Mouse (Mus musculus): ENCODE measurements around the gene Srgap1. TPM values are rescaled to one million over a fixed set of nuclear protein-coding genes. Genes with fewer than 3 reads are reported as not detected.

The Srgap1 gene
- polyA plus RNA-seq, 1 experiment from 2014 or later = 30.7 TPM

- no peak overlapping the region for H3K4me3 ChIP-seq (replicated peaks)
- 52% methylated on average over 7 of the region's 7 CpGs for WGBS
Observed at GRCm38 (mm10) chr10:121878855-121879254, 168.3 kb downstream of the Srgap1 start.

GRCm38 (mm10) chr10:121877906-121878305 is 169.2 kb downstream of the Srgap1 start:
- H3K4me1 ChIP-seq = peaks cover 37% of the 10 kb centered on the region
- H3K9ac ChIP-seq (replicated peaks) = no peak overlapping the region
- no peaks in the 10 kb centered on the region for H3K27me3 ChIP-seq (replicated peaks)
- 80% methylated on average over 9 of the region's 9 CpGs for WGBS
- H3K9me3 ChIP-seq (replicated peaks) = no peaks in the 10 kb centered on the region
- H3K36me3 ChIP-seq = no peaks in the 10 kb centered on the region
- H3K27ac ChIP-seq (replicated peaks) = no peak overlapping the region
- no peak overlapping the region for H3K4me3 ChIP-seq (replicated peaks)
- no peak overlapping the region for H3K4me2 ChIP-seq
- no peak for ATAC-seq (ENCODE audit: low FRiP score)

More at GRCm38 (mm10) chr10:121878855-121879254, 168.3 kb downstream of the Srgap1 start:
- Histone ChIP-seq H3K9ac (replicated peaks) (no peak overlapping the region), H3K27me3 (replicated peaks) (no peaks in the 10 kb centered on the region), H3K4me2 (no peak overlapping the region), H3K27ac (replicated peaks) (no peak overlapping the region), H3K4me1 (peaks cover 30% of the 10 kb centered on the region), H3K9me3 (replicated peaks) (no peaks in the 10 kb centered on the region), H3K36me3 (no peaks in the 10 kb centered on the region)
- ATAC-seq (ENCODE audit: low FRiP score) = no peak

GRCm38 (mm10) chr10:121873063-121873489 is 174.0 kb downstream of the Srgap1 start:
- H3K27me3 ChIP-seq (replicated peaks) = no peaks in the 10 kb centered on the region
- H3K9me3 ChIP-seq (replicated peaks) = no peaks in the 10 kb centered on the region
- no peak overlapping the region for H3K4me3 ChIP-seq (replicated peaks)
- peak overlapping the region; percentile 61 for H3K27ac ChIP-seq (replicated peaks)
- H3K4me1 ChIP-seq = peaks cover 22% of the 10 kb centered on the region
- no peak for ATAC-seq (ENCODE audit: low FRiP score)
- WGBS = 23% methylated on average over 4 of the region's 4 CpGs
- H3K4me2 ChIP-seq = no peak overlapping the region
- no peak overlapping the region for H3K9ac ChIP-seq (replicated peaks)
- H3K36me3 ChIP-seq = peaks cover 16% of the 10 kb centered on the region

DNA sequence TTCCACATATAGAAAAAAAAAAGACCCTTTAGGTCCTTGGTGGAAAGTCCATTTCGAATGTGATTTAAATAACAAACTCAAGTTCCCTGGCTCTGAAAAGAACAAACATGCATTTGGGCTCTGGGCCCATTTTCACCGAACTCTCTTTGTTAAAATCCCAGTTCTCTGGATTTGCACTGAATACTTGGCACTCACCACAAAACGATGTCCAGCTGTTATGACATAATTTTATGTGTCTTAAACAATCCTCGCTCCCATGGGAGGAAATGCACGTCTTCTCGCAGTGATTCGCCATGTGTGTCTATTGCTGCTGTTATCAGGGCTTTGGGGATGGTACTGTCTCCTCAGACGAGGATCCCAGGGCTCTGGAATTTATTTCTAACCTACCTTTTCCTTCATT is 177.2 kb downstream of the Srgap1 start:
- peaks cover 28% of the 10 kb centered on the region for H3K4me1 ChIP-seq
- H3K9ac ChIP-seq (replicated peaks) = no peak overlapping the region
- WGBS = 55% methylated on average over 8 of the region's 8 CpGs
- no peaks in the 10 kb centered on the region for H3K27me3 ChIP-seq (replicated peaks)
- no peak overlapping the region for H3K4me2 ChIP-seq
- no peak for ATAC-seq (ENCODE audit: low FRiP score)
- no peak overlapping the region for H3K4me3 ChIP-seq (replicated peaks)
- no peaks in the 10 kb centered on the region for H3K9me3 ChIP-seq (replicated peaks)
- H3K27ac ChIP-seq (replicated peaks) = no peak overlapping the region
- peaks cover 16% of the 10 kb centered on the region for H3K36me3 ChIP-seq

GRCm38 (mm10) chr10:121868255-121868654 is 178.9 kb downstream of the Srgap1 start:
- no peak overlapping the region for H3K4me2 ChIP-seq
- no peak for ATAC-seq (ENCODE audit: low FRiP score)
- no peak overlapping the region for H3K27ac ChIP-seq (replicated peaks)
- H3K9me3 ChIP-seq (replicated peaks) = no peaks in the 10 kb centered on the region
- H3K27me3 ChIP-seq (replicated peaks) = no peaks in the 10 kb centered on the region
- 95% methylated on average over 3 of the region's 3 CpGs for WGBS
- no peak overlapping the region for H3K4me3 ChIP-seq (replicated peaks)
- H3K9ac ChIP-seq (replicated peaks) = no peak overlapping the region
- H3K36me3 ChIP-seq = peaks cover 16% of the 10 kb centered on the region
- H3K4me1 ChIP-seq = peaks cover 17% of the 10 kb centered on the region

DNA sequence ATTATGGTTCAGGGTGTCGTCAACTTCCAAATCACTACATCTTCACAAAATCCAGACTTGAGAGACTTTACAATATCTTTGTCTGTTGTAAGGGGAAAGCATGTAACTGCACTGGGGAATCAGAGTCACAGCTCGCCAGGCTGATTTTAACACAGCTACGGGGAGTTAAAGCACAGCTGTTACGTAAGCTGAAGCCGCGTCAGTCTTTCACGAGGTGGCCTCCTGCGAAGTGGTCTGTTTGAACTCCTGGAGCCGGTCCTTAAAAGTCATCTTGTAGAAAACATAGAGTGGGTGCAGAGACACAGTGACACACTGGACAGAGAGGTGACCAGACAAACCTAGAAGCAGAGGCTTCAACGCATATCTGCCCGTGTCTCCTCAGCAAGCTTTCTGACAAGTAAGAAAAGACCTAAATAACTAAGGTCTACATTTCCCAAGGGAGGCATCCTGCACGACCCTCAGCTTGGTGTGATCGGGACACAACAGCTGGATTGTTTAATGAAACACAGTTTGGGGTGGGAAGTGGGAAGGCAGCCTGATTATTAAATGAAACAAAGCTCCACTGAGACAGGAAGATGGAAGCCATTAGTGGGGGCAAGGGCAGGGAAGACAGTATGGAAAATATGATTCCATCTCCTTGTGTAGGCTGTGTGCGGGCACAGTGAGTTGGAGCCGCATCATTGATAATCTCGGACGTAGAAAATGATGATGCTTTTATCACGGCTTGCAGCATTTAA is 181.4 kb downstream of the Srgap1 start:
- WGBS = 52% methylated on average over 18 of the region's 18 CpGs
- Histone ChIP-seq H3K4me2 (no peak overlapping the region), H3K9ac (replicated peaks) (no peak overlapping the region), H3K9me3 (replicated peaks) (no peaks in the 10 kb centered on the region), H3K4me3 (replicated peaks) (no peak overlapping the region), H3K36me3 (peaks cover 16% of the 10 kb centered on the region), H3K4me1 (peaks cover 15% of the 10 kb centered on the region), H3K27ac (replicated peaks) (0 out of 2 replicates have a peak overlapping the region, but pooled peaks have one; percentile 6), H3K27me3 (replicated peaks) (no peaks in the 10 kb centered on the region)
- ATAC-seq (ENCODE audit: low FRiP score) = no peak

DNA sequence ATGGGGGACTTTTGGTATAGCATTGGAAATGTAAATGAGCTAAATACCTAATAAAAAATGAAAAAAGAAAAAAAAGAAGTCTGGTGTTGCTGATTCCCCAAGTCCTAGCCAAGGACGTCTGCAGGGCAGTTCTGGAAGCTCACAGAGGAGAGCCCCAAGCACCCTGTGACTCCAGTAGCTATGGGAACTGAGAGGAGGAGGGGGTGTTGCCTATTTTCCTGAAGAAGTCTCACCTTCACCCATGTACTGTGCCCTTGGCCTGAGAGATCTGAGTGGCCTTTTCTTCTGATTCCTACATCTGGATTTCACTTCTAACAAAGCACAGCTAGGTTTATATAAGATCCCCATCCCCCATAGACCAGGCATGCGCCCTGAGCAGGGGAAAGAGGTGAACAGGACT is 186.2 kb downstream of the Srgap1 start:
- no peak overlapping the region for H3K4me3 ChIP-seq (replicated peaks)
- H3K4me2 ChIP-seq = no peak overlapping the region
- H3K9ac ChIP-seq (replicated peaks) = no peak overlapping the region
- ATAC-seq (ENCODE audit: low FRiP score) = no peak
- no peaks in the 10 kb centered on the region for H3K36me3 ChIP-seq
- H3K27ac ChIP-seq (replicated peaks) = no peak overlapping the region
- H3K4me1 ChIP-seq = peaks cover 21% of the 10 kb centered on the region
- no peaks in the 10 kb centered on the region for H3K27me3 ChIP-seq (replicated peaks)
- no peaks in the 10 kb centered on the region for H3K9me3 ChIP-seq (replicated peaks)
- 56% methylated on average over 2 of the region's 2 CpGs for WGBS

GRCm38 (mm10) chr10:121859803-121860571 is 187.1 kb downstream of the Srgap1 start:
- Histone ChIP-seq H3K4me1 (peaks cover 16% of the 10 kb centered on the region), H3K4me3 (replicated peaks) (no peak overlapping the region), H3K36me3 (peaks cover 8% of the 10 kb centered on the region), H3K27me3 (replicated peaks) (no peaks in the 10 kb centered on the region), H3K9me3 (replicated peaks) (no peaks in the 10 kb centered on the region), H3K9ac (replicated peaks) (no peak overlapping the region), H3K27ac (replicated peaks) (peak overlapping the region; percentile 58), H3K4me2 (no peak overlapping the region)
- ATAC-seq (ENCODE audit: low FRiP score) = no peak
- 57% methylated on average over 10 of the region's 10 CpGs for WGBS

DNA sequence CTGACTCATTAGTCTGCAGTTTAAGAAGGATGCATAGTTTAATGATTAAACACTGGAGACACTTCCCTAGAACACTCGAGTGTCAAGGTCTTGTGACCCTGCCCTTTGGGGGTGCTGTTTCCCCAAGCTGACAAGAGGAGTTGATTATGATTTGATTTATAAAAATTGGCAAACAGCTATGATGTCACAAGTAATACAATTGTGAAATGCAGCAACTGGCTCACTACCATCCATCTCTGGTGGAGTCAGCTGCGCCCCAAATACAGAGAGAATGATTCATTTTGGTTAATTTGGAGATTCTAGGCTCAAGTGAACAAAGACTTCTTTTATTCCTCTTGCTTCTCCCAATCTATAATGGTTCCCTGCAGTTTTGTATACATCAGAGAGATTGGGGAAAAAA is 188.2 kb downstream of the Srgap1 start:
- Histone ChIP-seq H3K9ac (replicated peaks) (no peak overlapping the region), H3K27me3 (replicated peaks) (no peaks in the 10 kb centered on the region), H3K27ac (replicated peaks) (no peak overlapping the region), H3K9me3 (replicated peaks) (no peaks in the 10 kb centered on the region), H3K4me2 (no peak overlapping the region), H3K4me3 (replicated peaks) (no peak overlapping the region), H3K4me1 (peaks cover 16% of the 10 kb centered on the region), H3K36me3 (peaks cover 14% of the 10 kb centered on the region)
- 64% methylated on average over 2 of the region's 2 CpGs for WGBS
- ATAC-seq (ENCODE audit: low FRiP score) = no peak

- no peaks in the 10 kb centered on the region for H3K9me3 ChIP-seq (replicated peaks)
- H3K4me2 ChIP-seq = no peak overlapping the region
- no peak overlapping the region for H3K27ac ChIP-seq (replicated peaks)
- no peak overlapping the region for H3K9ac ChIP-seq (replicated peaks)
- H3K4me1 ChIP-seq = peaks cover 16% of the 10 kb centered on the region
- ATAC-seq (ENCODE audit: low FRiP score) = no peak
- no peak overlapping the region for H3K4me3 ChIP-seq (replicated peaks)
- 69% methylated on average over 1 of the region's 1 CpGs for WGBS
- no peaks in the 10 kb centered on the region for H3K27me3 ChIP-seq (replicated peaks)
- peaks cover 14% of the 10 kb centered on the region for H3K36me3 ChIP-seq
Observed at GRCm38 (mm10) chr10:121858086-121858485, 189.0 kb downstream of the Srgap1 start.

DNA sequence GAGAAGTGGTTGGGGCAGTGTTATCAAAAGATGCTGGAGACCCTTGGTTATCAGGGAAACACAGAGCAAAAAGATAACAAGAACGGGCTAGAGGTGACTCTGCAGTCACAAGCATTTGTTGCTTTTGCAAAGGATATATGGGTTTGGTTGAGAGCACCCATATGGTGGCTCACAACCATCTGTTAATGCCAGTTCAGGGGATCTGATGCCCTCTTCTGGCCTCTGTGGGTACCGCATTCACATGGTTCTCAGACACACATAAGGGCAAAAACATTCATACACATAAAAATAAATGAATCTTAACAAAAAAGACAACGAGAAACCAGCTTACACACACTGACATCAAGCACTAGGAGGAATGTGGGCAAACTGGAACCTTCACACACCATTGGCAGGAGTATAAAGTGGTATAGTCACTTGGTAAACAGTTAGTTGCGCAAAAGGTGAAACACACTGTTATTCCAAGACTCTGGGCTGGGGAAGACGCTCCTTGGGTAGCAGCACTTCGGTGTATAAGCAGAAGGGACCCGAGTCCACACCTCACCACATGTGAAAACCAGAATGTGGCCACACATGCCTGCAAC is 191.2 kb downstream of the Srgap1 start:
- 90% methylated on average over 7 of the region's 7 CpGs for WGBS
- ATAC-seq (ENCODE audit: low FRiP score) = no peak

More for the DNA sequence above, 191.2 kb downstream of the Srgap1 start:
- Histone ChIP-seq H3K4me2 (no peak overlapping the region), H3K27ac (replicated peaks) (no peak overlapping the region), H3K27me3 (replicated peaks) (no peaks in the 10 kb centered on the region), H3K36me3 (peaks cover 27% of the 10 kb centered on the region), H3K4me3 (replicated peaks) (no peak overlapping the region), H3K4me1 (peaks cover 12% of the 10 kb centered on the region), H3K9ac (replicated peaks) (no peak overlapping the region), H3K9me3 (replicated peaks) (no peaks in the 10 kb centered on the region)
